Mouse (Mus musculus) gastrocnemius, adult 2 months (tissue): ENCODE measurements around the gene Faf1. TPM values are rescaled to one million over a fixed set of nuclear protein-coding genes. Genes with fewer than 3 reads are reported as not detected.

Experiments used
- DNase-seq: peaks from one replicate; pipeline ENCODE4 v3.0.0; 2022
- H3K27ac ChIP-seq: fragments of 200-600 bp; 2 replicates; pipeline ENCODE4 v1.8.1; 2022; ENCODE audit warnings: mild to moderate bottlenecking
- H3K4me3 ChIP-seq: fragments of 200-600 bp; 2 replicates; pipeline ENCODE4 v1.8.1; 2022; ENCODE audit warnings: mild to moderate bottlenecking, moderate library complexity
- CTCF ChIP-seq: fragments of 200-600 bp; IDR thresholded peaks from 2 replicates; pipeline ENCODE4 v1.8.1; 2022; ENCODE audit warnings: antibody characterized with exemption, mild to moderate bottlenecking, moderate library complexity
- intact Hi-C: fragments of 180-260 bp; cut with DNase I; formaldehyde crosslinking; loops from one replicate; pipeline ENCODE4 v1.15.1; 2025
- long read RNA-seq, 2 experiments: library from polyadenylated mRNA; stranded (forward); transcript quantifications; one replicate each; pipeline ENCODE4 v2.0.0; 2021
- total RNA-seq, 2 experiments: library from RNA; stranded (reverse); gene quantifications; 2 replicates each; pipeline ENCODE4 v1.2.3; 2021

The Faf1 gene
- 10 to 100 TPM; 40.7 to 45.6 TPM for total RNA-seq
- long read RNA-seq, experiment 1, full-length matches to known transcripts: 242 of 254 reads
- long read RNA-seq, experiment 1, partial matches to known transcripts: 4 of 254 reads
- long read RNA-seq, experiment 1, other reads (novel, unspliced or antisense): 8 of 254 reads
- long read RNA-seq, experiment 2, full-length matches to known transcripts: 253 of 273 reads
- long read RNA-seq, experiment 2, partial matches to known transcripts: 5 of 273 reads
- long read RNA-seq, experiment 2, other reads (novel, unspliced or antisense): 15 of 273 reads

DNA sequence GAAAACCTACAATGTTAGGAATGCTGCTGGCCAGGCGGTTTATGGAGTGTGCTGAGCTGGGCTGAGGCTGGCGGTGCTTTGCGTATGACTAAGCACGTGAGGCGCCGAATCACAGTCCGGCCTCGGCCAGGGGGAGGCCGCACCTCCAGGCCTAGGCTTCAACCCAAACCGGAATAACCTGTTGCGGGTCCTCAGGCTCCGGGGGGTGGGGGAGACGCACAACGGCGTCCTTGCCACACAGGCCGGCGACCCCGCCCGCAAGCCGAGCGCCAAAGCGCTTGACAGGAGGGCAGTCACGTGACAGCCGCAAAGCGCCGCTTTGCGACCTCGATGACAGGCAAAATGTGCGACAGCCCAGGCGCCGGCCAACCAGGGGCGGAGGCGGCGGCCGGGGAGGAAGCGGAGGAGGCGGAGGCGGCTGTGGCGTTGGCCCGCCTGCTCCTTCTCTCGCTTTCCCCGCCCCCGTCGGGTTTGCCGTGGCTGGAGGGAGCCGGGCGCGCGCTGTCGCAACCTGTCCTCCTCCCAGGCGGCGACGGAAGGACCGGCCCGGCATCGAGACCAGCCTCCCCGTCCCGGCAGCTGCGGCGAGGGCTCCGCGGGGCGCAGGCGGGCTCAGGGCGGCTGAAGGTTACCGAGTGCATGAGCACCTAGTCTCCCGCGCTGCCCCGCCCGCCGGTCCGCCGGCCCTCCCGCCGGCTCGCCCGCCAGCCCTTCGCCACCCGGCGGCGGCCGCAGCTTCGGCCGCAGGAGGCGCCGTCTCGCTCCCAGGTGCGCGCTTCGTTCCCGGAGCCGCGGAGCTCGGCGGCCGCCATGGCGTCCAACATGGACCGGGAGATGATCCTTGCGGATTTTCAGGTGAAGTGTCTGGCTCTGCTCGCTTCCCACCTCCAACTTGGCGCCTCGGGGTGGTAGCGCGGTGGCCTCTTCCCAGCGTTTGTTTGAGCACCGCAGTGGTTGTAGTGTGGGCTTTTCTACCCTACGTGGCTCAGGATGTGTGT lies at the start of gene Faf1:
TSS of gene Faf1 (plus strand) at position 371 of the 998 bp plus-strand sequence.
- intact Hi-C loops: loop anchor here (1.0 kb wide), 1 partner anchor 10 kb away; no protein-coding TSS in a partner anchor
- TF ChIP-seq CTCF: peak; percentile 55
- Histone ChIP-seq H3K27ac (peak within 1 kb of the TSS; percentile 99), H3K4me3 (peak within 1 kb of the TSS; percentile 86)
- DNase-seq: peak; percentile 99

DNA sequence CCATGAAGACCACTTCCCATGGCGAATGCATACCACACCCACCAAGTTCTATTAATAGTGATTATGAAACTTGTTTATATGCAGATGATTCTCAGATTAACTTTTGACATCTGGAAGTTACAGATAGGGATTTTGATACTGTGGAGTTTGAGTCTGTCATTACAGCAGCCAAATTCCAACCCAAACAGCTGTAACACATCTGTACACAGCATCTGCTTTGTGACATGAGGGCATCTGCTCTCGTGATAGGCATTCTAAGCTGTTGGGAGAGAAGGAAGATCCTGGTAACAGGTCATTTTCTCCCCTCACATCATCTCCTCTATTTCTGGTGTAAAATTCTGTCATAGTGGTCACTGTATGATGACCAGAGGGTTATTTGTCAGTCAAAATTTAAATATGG lies 46.2 kb upstream of the Faf1 start:
- TF ChIP-seq CTCF: no peak
- intact Hi-C loops: no loop called here
- no peak for DNase-seq
- Histone ChIP-seq H3K27ac (no peak overlapping the region), H3K4me3 (no peak overlapping the region)

DNA sequence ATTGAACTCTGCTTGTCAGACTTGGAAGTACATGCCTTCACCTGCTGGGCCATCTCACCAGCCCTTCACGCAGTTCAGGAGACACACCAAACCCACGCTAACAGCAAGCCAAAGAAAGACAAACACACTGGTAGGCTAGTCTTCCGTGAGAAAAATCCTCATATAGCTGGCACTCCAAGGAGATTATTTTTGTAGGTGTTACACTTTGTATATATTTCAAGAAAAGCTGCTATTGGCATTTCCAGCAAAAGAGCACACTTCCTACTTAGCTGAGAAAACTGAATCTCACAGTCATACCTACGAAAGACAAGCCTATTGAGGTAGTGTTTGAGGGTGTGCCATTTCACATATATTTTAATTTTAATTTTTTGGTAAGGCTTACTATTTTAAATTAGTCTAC lies 45.4 kb upstream of the Faf1 start:
- no peak overlapping the region for H3K27ac ChIP-seq
- DNase-seq: no peak
- intact Hi-C loops: no loop called here
- no peak overlapping the region for H3K4me3 ChIP-seq
- TF ChIP-seq CTCF: no peak

DNA sequence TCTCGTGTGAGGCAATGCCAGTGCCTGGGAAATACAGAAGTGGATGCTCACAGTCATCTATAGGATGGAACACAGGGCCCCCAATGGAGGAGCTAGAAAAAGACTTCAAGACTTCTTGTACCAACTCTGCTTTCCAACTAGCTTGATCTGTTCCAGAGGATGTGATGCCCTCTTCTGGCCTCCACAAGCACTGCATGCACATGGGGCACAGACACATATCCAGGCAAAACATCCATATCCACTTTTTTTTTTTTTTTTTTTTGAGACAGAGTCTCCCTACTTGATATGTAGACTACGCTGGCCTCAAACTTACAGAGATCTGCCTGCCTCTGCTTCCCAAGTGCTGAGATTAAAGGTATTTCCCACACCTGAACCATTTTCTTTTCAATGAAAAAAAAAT lies 41.4 kb upstream of the Faf1 start:
- no peak overlapping the region for H3K27ac ChIP-seq
- no peak overlapping the region for H3K4me3 ChIP-seq
- no peak for TF ChIP-seq CTCF
- intact Hi-C loops: no loop called here
- no peak for DNase-seq

DNA sequence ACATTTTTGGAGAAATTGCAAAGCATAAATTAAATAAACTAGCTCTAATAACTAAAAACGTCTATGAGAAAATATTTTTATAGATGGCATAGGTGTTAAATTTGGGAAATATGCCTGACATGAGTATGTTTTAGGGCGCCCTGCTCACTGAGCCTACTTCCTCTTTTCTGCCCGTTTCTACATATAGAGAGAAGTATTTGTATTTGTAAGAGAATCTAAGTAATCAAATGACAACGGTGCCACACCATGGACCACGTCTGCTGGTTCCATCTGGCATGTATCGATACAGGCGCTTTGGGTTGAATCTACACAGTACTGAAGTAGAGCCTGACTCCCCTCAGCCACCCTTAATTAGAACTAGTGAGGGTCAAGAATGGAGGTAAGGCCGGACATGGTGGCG lies 37.0 kb upstream of the Faf1 start:
- intact Hi-C loops: no loop called here
- TF ChIP-seq CTCF: no peak
- H3K4me3 ChIP-seq: no peak overlapping the region
- no peak overlapping the region for H3K27ac ChIP-seq
- DNase-seq: no peak

DNA sequence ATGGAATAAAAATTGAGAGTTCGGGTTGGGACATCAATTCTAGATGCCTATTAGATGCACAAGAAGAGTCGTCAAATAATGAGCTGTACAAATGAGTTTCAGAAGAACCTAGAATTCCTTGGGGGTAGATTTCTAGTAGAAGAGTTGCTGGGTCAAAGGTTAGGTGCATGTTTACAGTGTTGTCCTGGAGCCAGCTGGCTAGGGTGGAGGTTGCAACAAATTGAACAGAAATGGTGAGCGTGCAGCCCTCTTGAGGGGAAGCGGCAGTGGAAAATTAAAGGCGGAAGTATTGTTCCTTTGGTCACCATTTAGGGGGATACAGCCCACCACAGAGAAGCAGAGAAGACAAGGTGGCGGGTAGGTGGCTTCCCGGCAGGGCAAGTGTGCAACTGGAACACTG lies 36.2 kb upstream of the Faf1 start:
- H3K27ac ChIP-seq: no peak overlapping the region
- no peak overlapping the region for H3K4me3 ChIP-seq
- TF ChIP-seq CTCF: no peak
- DNase-seq: no peak
- intact Hi-C loops: no loop called here

DNA sequence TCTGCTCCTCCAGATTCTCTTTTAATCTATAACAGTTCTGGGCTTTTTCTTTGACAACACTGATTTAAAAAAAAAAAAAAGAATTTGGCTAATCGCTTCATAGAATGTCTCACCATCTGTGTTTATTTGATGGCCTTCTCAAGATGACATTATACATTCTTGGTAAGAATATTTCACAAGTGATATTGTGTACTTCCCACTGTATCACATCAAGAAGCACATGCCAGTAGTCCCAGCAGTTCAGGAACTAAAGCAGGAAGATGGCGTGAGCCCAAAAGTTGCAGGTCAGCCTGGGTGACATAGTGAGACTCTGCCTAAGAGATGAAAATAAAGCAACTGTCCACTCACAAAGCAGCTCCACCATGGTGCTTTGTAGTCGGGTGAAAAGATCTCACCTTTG lies 34.9 kb upstream of the Faf1 start:
- H3K4me3 ChIP-seq: no peak overlapping the region
- H3K27ac ChIP-seq: no peak overlapping the region
- TF ChIP-seq CTCF: no peak
- intact Hi-C loops: no loop called here
- DNase-seq: no peak

DNA sequence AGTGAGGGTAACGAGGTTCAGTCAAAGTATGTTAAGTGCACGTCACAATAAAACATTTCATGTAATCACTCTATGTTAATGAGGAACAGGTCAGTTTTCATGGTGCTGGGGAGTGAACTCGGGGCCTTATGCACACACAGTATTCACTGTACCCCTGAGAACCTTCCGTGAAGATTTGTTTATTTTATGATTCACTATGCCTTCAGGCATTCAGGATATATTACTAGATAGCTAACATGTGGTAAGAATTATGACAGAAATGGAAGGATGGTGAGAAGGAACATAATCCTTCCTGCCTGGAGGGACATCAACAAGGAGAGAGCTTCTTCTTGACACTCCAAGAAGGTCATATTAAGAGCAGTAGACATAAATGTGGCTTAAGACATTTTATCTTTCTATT lies 29.1 kb upstream of the Faf1 start:
- intact Hi-C loops: no loop called here
- DNase-seq: no peak
- Histone ChIP-seq H3K27ac (no peak overlapping the region), H3K4me3 (no peak overlapping the region)
- TF ChIP-seq CTCF: no peak

DNA sequence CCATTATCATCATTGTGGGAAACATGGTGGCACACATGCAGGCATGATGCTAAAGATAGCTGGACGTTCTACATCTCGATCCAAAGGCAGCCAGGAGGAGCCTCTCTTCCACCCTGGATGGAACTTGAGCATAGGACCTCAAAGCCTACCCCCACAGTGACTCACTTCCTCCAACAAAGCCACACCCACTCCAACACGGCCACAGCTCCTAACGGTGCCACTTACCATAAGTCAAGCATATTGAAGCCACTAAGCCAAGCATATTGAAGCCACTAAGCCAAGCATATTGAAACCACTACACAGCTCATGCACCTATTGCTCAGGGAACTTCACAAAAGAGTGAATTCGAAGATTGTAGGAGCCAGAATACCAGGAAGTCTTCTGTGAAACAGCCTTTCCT lies 27.1 kb upstream of the Faf1 start:
- H3K27ac ChIP-seq: no peak overlapping the region
- intact Hi-C loops: no loop called here
- H3K4me3 ChIP-seq: no peak overlapping the region
- no peak for TF ChIP-seq CTCF
- DNase-seq: no peak

DNA sequence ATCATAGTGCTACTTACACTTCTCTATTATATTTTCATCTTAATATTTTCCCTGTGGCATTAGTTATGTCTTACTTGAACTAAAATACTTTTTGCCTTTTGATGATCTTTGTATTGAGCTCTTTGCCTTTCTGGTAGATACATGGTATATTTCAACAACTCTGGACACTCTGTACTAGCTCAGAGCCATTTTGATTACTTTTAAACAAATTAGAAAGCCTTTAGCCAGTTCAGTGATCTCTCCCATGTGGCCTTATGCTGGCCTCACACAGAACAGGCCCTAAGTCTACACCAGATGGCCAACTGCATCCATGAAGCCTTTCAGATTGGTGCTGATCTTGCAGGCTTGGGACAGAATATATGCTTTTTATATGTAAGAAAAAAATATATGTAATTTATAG lies 23.1 kb upstream of the Faf1 start:
- intact Hi-C loops: no loop called here
- DNase-seq: no peak

DNA sequence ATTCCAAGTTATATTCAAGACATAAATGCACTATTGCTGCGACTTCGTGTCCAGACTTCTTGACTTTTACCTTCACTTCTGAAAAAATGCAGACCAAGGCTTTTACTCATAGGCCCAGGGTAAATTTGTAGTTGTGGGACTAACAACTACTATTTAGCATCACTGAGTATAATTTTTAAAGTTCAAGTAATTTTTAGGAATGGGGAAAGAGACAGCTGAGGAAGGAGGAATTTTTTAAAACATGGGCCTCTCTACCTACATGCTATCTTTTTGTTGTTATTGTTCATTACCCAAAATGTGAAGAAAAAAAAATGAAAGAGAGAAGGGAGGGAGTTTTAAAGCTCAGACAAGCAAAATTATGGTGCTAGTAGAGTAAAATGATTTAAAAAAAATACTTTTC lies 21.7 kb upstream of the Faf1 start:
- TF ChIP-seq CTCF: no peak
- Histone ChIP-seq H3K27ac (no peak overlapping the region), H3K4me3 (no peak overlapping the region)
- no peak for DNase-seq
- intact Hi-C loops: no loop called here

More for the DNA sequence above, 23.1 kb upstream of the Faf1 start:
- H3K27ac ChIP-seq: no peak overlapping the region
- H3K4me3 ChIP-seq: no peak overlapping the region
- no peak for TF ChIP-seq CTCF

DNA sequence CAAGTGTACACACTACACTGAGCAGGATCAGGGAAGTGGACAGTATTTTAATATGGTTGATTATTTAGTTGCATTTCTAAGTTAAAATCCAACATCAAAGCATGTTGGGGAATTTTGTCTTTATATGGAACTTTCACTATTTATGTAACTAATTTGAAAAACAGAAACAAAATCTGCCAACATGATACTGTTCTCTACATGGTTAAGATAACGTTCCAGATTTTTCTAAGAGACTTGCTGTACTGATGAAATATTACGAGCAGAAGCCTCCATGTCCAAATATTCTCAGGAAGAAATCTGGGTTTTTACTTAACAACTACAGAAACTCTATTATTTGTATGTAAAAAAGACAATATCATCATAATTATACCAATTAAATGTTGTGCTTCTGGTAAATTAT lies 20.6 kb upstream of the Faf1 start:
- Histone ChIP-seq H3K27ac (no peak overlapping the region), H3K4me3 (no peak overlapping the region)
- intact Hi-C loops: no loop called here
- no peak for DNase-seq
- no peak for TF ChIP-seq CTCF

DNA sequence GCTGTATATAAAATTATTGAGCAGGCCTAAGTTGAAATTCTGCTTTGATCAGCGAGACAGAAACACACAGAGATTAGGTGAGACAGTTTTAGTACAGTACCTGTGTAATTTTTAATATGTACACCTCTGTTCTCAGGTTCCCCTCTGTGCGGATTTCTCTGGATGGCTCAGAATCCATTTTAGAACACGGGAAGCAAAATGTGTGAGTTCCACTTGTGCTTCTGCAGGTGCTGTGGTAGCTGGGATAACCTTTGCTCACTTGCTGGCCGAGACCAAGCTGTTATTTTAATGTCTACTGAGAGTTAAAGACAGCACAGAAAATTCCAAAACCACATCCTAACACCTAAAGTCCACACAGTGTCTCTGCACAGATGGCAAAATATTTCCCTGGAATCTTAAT lies 20.1 kb upstream of the Faf1 start:
- DNase-seq: no peak
- no peak for TF ChIP-seq CTCF
- intact Hi-C loops: no loop called here
- Histone ChIP-seq H3K27ac (peak overlapping the region; percentile 91), H3K4me3 (peak overlapping the region; percentile 90)
